Mouse (Mus musculus) liver, embryonic 14.5 days (tissue): ENCODE results near the gene Agps. TPM values are rescaled to one million over a fixed set of nuclear protein-coding genes. Genes with fewer than 3 reads are reported as not detected.

Experiments used
- ATAC-seq: fragments of 200-750 bp; cut with Nextera tagmentation; 2 replicates; pipeline ENCODE4 v1.8.0; 2017; ENCODE audit warnings: moderate number of reproducible peaks, mild to moderate bottlenecking, moderate library complexity; ENCODE audit not compliant: insufficient read depth
- DNase-seq, 3 experiments: peaks; one replicate each; pipeline ENCODE4 v3.0.0-alpha.2; 2012 to 2013; ENCODE audit warnings: low read depth in 3 of 3, low spot score in 3 of 3
- H3K27ac ChIP-seq: fragments of 300-500 bp; sonication (generic); 2 replicates; pipeline ENCODE4 v1.5.1; 2014; ENCODE audit warnings: moderate library complexity, mild to moderate bottlenecking, control low read depth, inconsistent platforms
- H3K27me3 ChIP-seq: fragments of 300-500 bp; sonication (generic); 2 replicates; pipeline ENCODE4 v1.6.1; 2014; ENCODE audit warnings: mild to moderate bottlenecking, low read length, moderate library complexity; ENCODE audit not compliant: control insufficient read depth, insufficient read depth
- H3K36me3 ChIP-seq: fragments of 300-500 bp; sonication (generic); replicated peaks from 2 replicates; pipeline ENCODE4 v1.6.1; 2014; ENCODE audit warnings: low read depth; ENCODE audit not compliant: control insufficient read depth, insufficient read depth
- H3K4me1 ChIP-seq, 2 experiments: fragments of 200-500 bp in 1 of 2; fragments of 300-500 bp in 1 of 2; sonication (generic) in 1 of 2; replicated peaks; 2 replicates each; pipeline ENCODE4 v1.6.1; 2012 to 2014; ENCODE audit warnings: antibody characterized with exemption in 1 of 2, inconsistent platforms in 1 of 2, low read length in 1 of 2; ENCODE audit not compliant: control insufficient read depth in 2 of 2, insufficient read depth in 2 of 2
- H3K4me2 ChIP-seq: fragments of 300-500 bp; sonication (generic); 2 replicates; pipeline ENCODE4 v1.6.1; 2014; ENCODE audit warnings: low read depth, mild to moderate bottlenecking, control low read depth, moderate library complexity
- H3K4me3 ChIP-seq, 2 experiments: fragments of 200-500 bp in 1 of 2; fragments of 300-500 bp in 1 of 2; sonication (generic) in 1 of 2; 2 replicates each; pipeline ENCODE4 v1.5.1; 2012 to 2014; ENCODE audit warnings: low read depth in 2 of 2, low read length in 2 of 2, mild to moderate bottlenecking in 2 of 2, control low read depth in 1 of 2, inconsistent platforms in 1 of 2, moderate library complexity in 1 of 2; ENCODE audit not compliant: insufficient read depth in 1 of 2
- H3K9ac ChIP-seq: fragments of 300-500 bp; sonication (generic); replicated peaks from 2 replicates; pipeline ENCODE4 v1.6.1; 2014; ENCODE audit warnings: mild to moderate bottlenecking, control low read depth, moderate library complexity
- H3K9me3 ChIP-seq: fragments of 300-500 bp; sonication (generic); 2 replicates; pipeline ENCODE4 v1.6.1; 2016; ENCODE audit warnings: low read length, mixed read lengths; ENCODE audit not compliant: control insufficient read depth
- CTCF ChIP-seq: IDR thresholded peaks from 2 replicates; pipeline ENCODE4 v1.5.1; 2016; ENCODE audit warnings: antibody characterized with exemption, low read depth, control low read depth
- EP300 ChIP-seq: IDR thresholded peaks from 2 replicates; pipeline ENCODE4 v1.6.1; 2016; ENCODE audit warnings: antibody characterized with exemption, low read depth
- WGBS: fragments of 180-500 bp; shearing (Covaris S2); extraction: QIAGEN DNeasy Blood & Tissue Kit; methylation state at CpG from one replicate; pipeline ENCODE4 v1.1.7; 2014; ENCODE audit not compliant: insufficient replicate concordance; 5-methylcytosine and 5-hydroxymethylcytosine counted together
- polyA plus RNA-seq, 2 experiments: library from polyadenylated mRNA; depleted of rRNA in 1 of 2; stranded (reverse) in 1 of 2; unstranded in 1 of 2; fragments of >200 nt; fragmentation: Nextera tagmentation in 1 of 2; extraction: Ambion mirVana in 1 of 2; gene quantifications; 2 replicates each; pipeline versions ENCODE4 v1.2.1 to v1.2.3; 2012 to 2014

Agps gene
- polyA plus RNA-seq, 2 experiments: 5.6 to 13.8 TPM

DNA sequence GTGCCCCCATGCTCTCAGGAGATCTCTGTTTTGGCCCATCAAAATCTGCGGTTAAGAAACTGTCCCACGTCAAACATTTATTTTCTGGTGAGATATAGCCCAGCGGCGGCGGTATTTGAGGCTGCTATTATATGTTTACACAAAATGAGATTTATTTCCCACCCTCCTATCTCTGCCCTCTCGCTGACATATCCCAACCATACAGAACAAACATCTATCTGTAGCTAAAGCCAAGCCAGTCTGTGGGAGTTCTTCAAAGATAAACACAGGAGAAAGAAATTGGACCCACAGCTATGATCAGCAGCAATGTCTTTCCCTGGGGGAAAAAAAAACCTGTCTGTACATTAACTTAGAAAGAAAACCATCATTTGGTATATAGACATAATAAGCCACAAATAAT is 15.3 kb upstream of the Agps start:
- TF ChIP-seq CTCF (no peak), EP300 (no peak)
- ATAC-seq (no peak), DNase-seq (no peak)
- Histone ChIP-seq H3K9ac (no peak overlapping the region), H3K9me3 (no peaks in the 10 kb centered on the region), H3K4me1 (no peaks in the 10 kb centered on the region), H3K36me3 (no peaks in the 10 kb centered on the region), H3K4me2 (no peak overlapping the region), H3K27me3 (no peaks in the 10 kb centered on the region), H3K27ac (no peak overlapping the region), H3K4me3 (no peak overlapping the region)
- WGBS: 71% methylated on average over 6 of the region's 6 CpGs

- Histone ChIP-seq H3K4me2 (no peak overlapping the region), H3K9ac (no peak overlapping the region), H3K4me1 (peaks cover 0 to 2% of the 10 kb centered on the region in 2 experiments; a peak in 1 of 4 replicates), H3K4me3 (no peak overlapping the region), H3K9me3 (no peaks in the 10 kb centered on the region), H3K27me3 (no peaks in the 10 kb centered on the region), H3K27ac (no peak overlapping the region), H3K36me3 (no peaks in the 10 kb centered on the region)
- ATAC-seq (no peak), DNase-seq (no peak)
- 56% methylated on average over 7 of the region's 7 CpGs for WGBS
- TF ChIP-seq CTCF: no peak
- TF ChIP-seq EP300: no peak
Measured at GRCm38 (mm10) chr2:75818719-75819118, 13.3 kb upstream of the Agps start.

DNA sequence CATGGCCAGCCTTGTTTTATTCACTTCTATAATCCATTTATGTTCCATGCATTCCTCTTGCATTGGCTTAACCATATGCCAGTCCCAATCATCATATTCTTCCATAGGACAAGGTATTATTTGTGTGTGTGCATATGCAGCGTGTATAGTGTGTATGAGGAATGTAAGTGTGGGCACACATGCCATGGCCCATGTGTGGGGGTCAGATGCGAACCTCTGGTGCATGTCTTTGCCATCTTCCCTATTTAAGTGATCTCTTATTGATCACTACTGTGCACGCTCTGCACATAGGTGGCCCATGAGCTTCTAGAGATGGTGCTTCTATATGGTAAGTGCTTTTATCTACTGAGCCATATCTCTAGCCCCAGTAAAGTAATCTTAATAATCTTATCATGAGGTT is 12.2 kb upstream of the Agps start:
- TF ChIP-seq EP300 (no peak), CTCF (no peak)
- 65% methylated on average over 3 of the region's 3 CpGs for WGBS
- no peak for DNase-seq

DNA sequence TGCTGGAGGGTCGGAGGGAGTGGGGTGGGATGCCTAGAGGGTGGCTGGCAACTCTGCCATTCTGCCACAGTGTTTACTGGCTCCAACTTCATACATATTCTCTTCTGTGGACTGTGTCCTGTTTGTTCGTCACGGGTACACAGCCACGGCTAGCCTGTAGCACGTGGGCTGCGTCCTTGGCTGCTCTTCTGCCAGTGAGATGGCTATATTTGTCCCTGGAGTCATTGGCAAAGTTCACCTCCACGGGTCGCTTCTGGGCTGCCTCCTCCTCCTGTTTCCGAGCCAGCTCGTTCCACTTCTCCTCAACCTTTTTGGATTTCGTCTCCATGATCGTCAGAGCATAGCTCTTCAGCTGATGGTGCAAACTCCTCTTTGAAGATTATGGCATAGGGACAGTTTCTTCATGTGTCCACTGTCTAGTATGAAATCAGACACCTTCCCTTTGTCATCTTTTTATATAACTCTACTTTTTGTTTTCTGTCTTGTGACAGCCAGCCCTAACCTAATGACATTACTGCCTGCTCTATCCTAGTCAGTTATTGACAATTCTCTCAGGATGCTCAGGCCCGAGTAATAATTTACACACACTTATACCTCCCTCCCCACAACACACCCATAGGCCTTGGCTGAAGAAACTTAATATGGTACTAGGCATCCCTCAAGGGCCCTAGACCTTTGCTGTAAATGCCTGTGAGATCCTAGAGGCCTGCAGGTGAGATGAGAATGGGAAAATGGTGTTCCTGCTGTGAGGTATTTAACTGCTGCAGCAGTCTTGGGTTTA is 9.8 kb upstream of the Agps start:
- 64% methylated on average over 13 of the region's 13 CpGs for WGBS
- no peaks in the 10 kb centered on the region for H3K27me3 ChIP-seq
- H3K27ac ChIP-seq: no peak overlapping the region
- H3K4me3 ChIP-seq: no peak overlapping the region
- H3K4me2 ChIP-seq: no peak overlapping the region
- DNase-seq (no peak), ATAC-seq (no peak)
- no peak for TF ChIP-seq EP300
- no peak for TF ChIP-seq CTCF
- H3K4me1 ChIP-seq: peaks cover 0 to 9% of the 10 kb centered on the region in 2 experiments; a peak in 2 of 4 replicates
- no peak overlapping the region for H3K9ac ChIP-seq
- H3K9me3 ChIP-seq: no peaks in the 10 kb centered on the region
- no peaks in the 10 kb centered on the region for H3K36me3 ChIP-seq

More for the DNA sequence above, 12.2 kb upstream of the Agps start:
- no peak for ATAC-seq
- Histone ChIP-seq H3K9ac (no peak overlapping the region), H3K4me2 (no peak overlapping the region), H3K27me3 (no peaks in the 10 kb centered on the region), H3K9me3 (no peaks in the 10 kb centered on the region), H3K4me1 (peaks cover 0 to 6% of the 10 kb centered on the region in 2 experiments; a peak in 2 of 4 replicates), H3K36me3 (no peaks in the 10 kb centered on the region), H3K27ac (no peak overlapping the region), H3K4me3 (no peak overlapping the region)

GRCm38 (mm10) chr2:75823736-75824135 is 8.2 kb upstream of the Agps start:
- Histone ChIP-seq H3K27me3 (no peaks in the 10 kb centered on the region), H3K9ac (no peak overlapping the region), H3K9me3 (no peaks in the 10 kb centered on the region), H3K4me1 (peaks cover 0 to 9% of the 10 kb centered on the region in 2 experiments; a peak in 2 of 4 replicates), H3K36me3 (no peaks in the 10 kb centered on the region), H3K27ac (no peak overlapping the region), H3K4me3 (no peak overlapping the region), H3K4me2 (peak overlapping the region; percentile 11; the same call in 1 of the 2 replicates)
- ATAC-seq (no peak), DNase-seq (no peak)
- no peak for TF ChIP-seq CTCF
- TF ChIP-seq EP300: no peak
- 17% methylated on average over 7 of the region's 7 CpGs for WGBS
